In genomic region chr15:83463369-83464082, GRCm38 (mm10) we compare ENCODE assay signal across 8 mouse cellular contexts. TPM values are rescaled to one million over a fixed set of nuclear protein-coding genes. Genes with fewer than 3 reads are reported as not detected.
A peak's percentile ranks its signal among the peaks of the same experiment; 100 is the strongest.
DNase-seq lines count a peak whose midpoint lies in the region; ATAC-seq and TF ChIP-seq lines count a peak whose summit lies in the region.

No protein-coding gene starts in this region.

- H3K9ac ChIP-seq in heart, embryonic 12.5 days = peak overlapping the region; percentile 90
- peak overlapping the region; percentile 97 for H3K9ac ChIP-seq in MEL (ENCODE audit: control insufficient read depth, low read depth, low read length, poor library complexity, severe bottlenecking)
- H3K9ac ChIP-seq in neural tube, embryonic 14.5 days (replicated peaks; ENCODE audit: low read depth, low read length) = peak overlapping the region; percentile 58

- TF ChIP-seq CTCF in MEL (IDR thresholded peaks at IDR 0.05 in 2 of 3, conservative IDR thresholded peaks at IDR 0.05 in 1 of 3; ENCODE audit: control insufficient read depth in 1 of 3, insufficient read depth in 1 of 3, low read depth in 2 of 3, low read length in 3 of 3, poor library complexity in 1 of 3, severe bottlenecking in 1 of 3) = no peak

- WGBS in heart, embryonic 12.5 days = 4% methylated on average over 17 of the region's 17 CpGs
- WGBS in neural tube, embryonic 14.5 days = 9% methylated on average over 17 of the region's 17 CpGs

- peaks cover 39% of the 10 kb centered on the region for H3K79me2 ChIP-seq in MEL (ENCODE audit: control insufficient read depth, insufficient read depth, low read length, poor library complexity)

- peak overlapping the region; percentile 78 for H3K4me3 ChIP-seq in heart, embryonic 12.5 days
- peak overlapping the region; percentile 83 to 98 for H3K4me3 ChIP-seq in MEL (ENCODE audit: control insufficient read depth in 1 of 2, insufficient read depth in 1 of 2, low read depth in 2 of 2, low read length in 2 of 2)
- peak overlapping the region; percentile 59 for H3K4me3 ChIP-seq in neural tube, embryonic 14.5 days (ENCODE audit: low read depth, low read length)

- no peak for TF ChIP-seq POLR2A in MEL (IDR thresholded peaks at IDR 0.05; ENCODE audit: control insufficient read depth in 1 of 2, insufficient read depth in 1 of 2, low read depth in 1 of 2, low read length in 2 of 2, poor library complexity in 1 of 2)

- peaks cover 19% of the 10 kb centered on the region for H3K4me1 ChIP-seq in heart, embryonic 12.5 days (replicated peaks)
- peaks cover 5 to 30% of the 10 kb centered on the region in 2 experiments for H3K4me1 ChIP-seq in MEL (ENCODE audit: control insufficient read depth in 1 of 2, insufficient read depth in 2 of 2, low read length in 2 of 2)
- H3K4me1 ChIP-seq in neural tube, embryonic 14.5 days (ENCODE audit: control insufficient read depth, insufficient read depth, low read length) = peaks cover 4% of the 10 kb centered on the region; the same call in 1 of the 2 replicates

- no peak for TF ChIP-seq RAD21 in MEL (IDR thresholded peaks at IDR 0.05; ENCODE audit: low read depth, low read length)

- no peaks in the 10 kb centered on the region for H3K9me3 ChIP-seq in heart, embryonic 12.5 days (replicated peaks)
- H3K9me3 ChIP-seq in MEL (replicated peaks; ENCODE audit: insufficient read depth, low read length) = no peaks in the 10 kb centered on the region
- no peaks in the 10 kb centered on the region for H3K9me3 ChIP-seq in neural tube, embryonic 14.5 days (ENCODE audit: control insufficient read depth, low read length)

- no peak for ATAC-seq in heart, embryonic 12.5 days (ENCODE audit: insufficient number of reproducible peaks, low FRiP score)
- peak; percentile 41 for ATAC-seq in erythroid progenitor cell, adult 5-6 weeks (replicated peaks; ENCODE audit: low FRiP score, poor library complexity, severe bottlenecking)
- ATAC-seq in neural tube, embryonic 14.5 days (ENCODE audit: low read depth) = no peak

- DNase-seq in heart, adult 8-10 months (ENCODE audit: low spot score) = no peak
- DNase-seq in MEL (ENCODE audit: low read depth, low spot score) = peak; percentile 70
- peak; percentile 33 for DNase-seq in kidney, postnatal 10 days
- no peak for DNase-seq in right cerebral cortex, postnatal 4 days
- no peak for DNase-seq in layer of hippocampus, postnatal 36 days

- no peaks in the 10 kb centered on the region for H3K27me3 ChIP-seq in heart, embryonic 12.5 days (replicated peaks)
- no peaks in the 10 kb centered on the region for H3K27me3 ChIP-seq in MEL (ENCODE audit: control insufficient read depth in 1 of 2, insufficient read depth in 2 of 2, low read length in 2 of 2)
- no peaks in the 10 kb centered on the region for H3K27me3 ChIP-seq in neural tube, embryonic 14.5 days (ENCODE audit: control insufficient read depth, insufficient read depth, low read length)

- H3K4me2 ChIP-seq in heart, embryonic 12.5 days = peak overlapping the region; percentile 94
- peak overlapping the region; percentile 83 for H3K4me2 ChIP-seq in neural tube, embryonic 14.5 days (ENCODE audit: low read depth, low read length)

- TF ChIP-seq EP300 in MEL (IDR thresholded peaks at IDR 0.05; ENCODE audit: low read depth in 1 of 2, low read length in 2 of 2) = no peak

- H3K36me3 ChIP-seq in heart, embryonic 12.5 days = no peaks in the 10 kb centered on the region
- peaks cover 0 to 27% of the 10 kb centered on the region in 2 experiments; a peak in 2 of 4 replicates for H3K36me3 ChIP-seq in MEL (ENCODE audit: control insufficient read depth in 1 of 2, insufficient read depth in 2 of 2, low read length in 2 of 2)
- H3K36me3 ChIP-seq in neural tube, embryonic 14.5 days (ENCODE audit: control insufficient read depth, insufficient read depth, low read length) = no peaks in the 10 kb centered on the region

- H3K27ac ChIP-seq in heart, embryonic 12.5 days (ENCODE audit: poor library complexity, severe bottlenecking) = peak overlapping the region; percentile 71
- peak overlapping the region; percentile 64 for H3K27ac ChIP-seq in MEL (ENCODE audit: control insufficient read depth, low read depth, low read length)
- no peak overlapping the region for H3K27ac ChIP-seq in neural tube, embryonic 14.5 days (ENCODE audit: low read depth, low read length)

TF ChIP-seq in MEL, 35 proteins besides CTCF, POLR2A, EP300 and RAD21:
- no peak for TF ChIP-seq USF1 (IDR thresholded peaks at IDR 0.05; ENCODE audit: low read depth, low read length)
- TF ChIP-seq TAL1 (IDR thresholded peaks at IDR 0.05; ENCODE audit: low read length) = no peak
- no peak; the same call in 1 of the 2 replicates for TF ChIP-seq SIN3A (IDR thresholded peaks at IDR 0.05; ENCODE audit: low read length)
- no peak for TF ChIP-seq CHD2 (IDR thresholded peaks at IDR 0.05; ENCODE audit: low read length)
- TF ChIP-seq UBTF (IDR thresholded peaks at IDR 0.05; ENCODE audit: borderline replicate concordance, insufficient read depth, low read depth, low read length) = no peak
- TF ChIP-seq SMC3 (IDR thresholded peaks at IDR 0.05; ENCODE audit: low read depth, low read length) = no peak
- no peak for TF ChIP-seq POLR2AphosphoS5 (IDR thresholded peaks at IDR 0.05; ENCODE audit: borderline replicate concordance, low read depth, low read length)
- TF ChIP-seq CHD1 (IDR thresholded peaks at IDR 0.05; ENCODE audit: low read depth, low read length) = no peak
- no peak for TF ChIP-seq JUND (IDR thresholded peaks at IDR 0.05; ENCODE audit: low read depth, low read length)
- TF ChIP-seq NELFE (IDR thresholded peaks at IDR 0.05; ENCODE audit: low read depth, low read length) = no peak
- no peak for TF ChIP-seq ZMIZ1 (IDR thresholded peaks at IDR 0.05; ENCODE audit: low read depth, low read length)
- TF ChIP-seq ETS1 (IDR thresholded peaks at IDR 0.05; ENCODE audit: low read depth, low read length) = no peak
- no peak for TF ChIP-seq MAX (IDR thresholded peaks at IDR 0.05; ENCODE audit: low read length)
- TF ChIP-seq GABPA (IDR thresholded peaks at IDR 0.05; ENCODE audit: low read depth, low read length) = no peak
- no peak for TF ChIP-seq ELF1 (IDR thresholded peaks at IDR 0.05; ENCODE audit: low read depth, low read length)

RNA-seq across cellular contexts. Expression of gene Pacsin2, which starts 0.9 kb away (rescaled TPM):
- 70.8 and 72.0 TPM in 2 replicates for polyA plus RNA-seq in heart, embryonic 12.5 days (2016; fragmentation: Nextera tagmentation; extraction: Ambion mirVana)
- 100 to 1,000 TPM; 209 to 267 (median 247) TPM for total RNA-seq in heart, adult 8-10 months (2022)
- total RNA-seq in MEL (2012; rRNA removed) = 58.7 and 64.7 TPM in 2 replicates
- polyA plus RNA-seq in MEL (2012; ENCODE audit: insufficient read depth in 1 of 2, insufficient read length in 2 of 2, low read depth in 1 of 2, low replicate concordance in 2 of 2, missing spikeins in 1 of 2) = 100 to 1,000 TPM; 103 to 425 TPM
- 80.0 and 81.7 TPM in 2 replicates for total RNA-seq in erythroid progenitor cell, adult 5-6 weeks (2015; ENCODE audit: low replicate concordance)
- total RNA-seq in erythroid progenitor cell, adult 5-6 weeks (2017; ENCODE audit: low replicate concordance) = 145 and 184 TPM in 2 replicates
- polyA plus RNA-seq in neural tube, embryonic 14.5 days (2014; fragmentation: Nextera tagmentation; extraction: Ambion mirVana) = 17.4 and 20.7 TPM in 2 replicates
- total RNA-seq in layer of hippocampus, postnatal 36 days (2021) = 100 to 1,000 TPM in 1 of 2 experiments, 10 to 100 TPM in 1; 82.0 to 102 TPM

RNA-seq across cellular contexts. Expression of gene Ttll1, which starts 47.2 kb away (rescaled TPM):
- polyA plus RNA-seq in heart, embryonic 12.5 days (2016; fragmentation: Nextera tagmentation; extraction: Ambion mirVana) = 24.5 and 25.4 TPM in 2 replicates
- 10 to 100 TPM; 51.7 to 73.3 (median 59.8) TPM for total RNA-seq in heart, adult 8-10 months (2022)
- 3.4 and 4.4 TPM in 2 replicates for total RNA-seq in MEL (2012; rRNA removed)
- 10 to 100 TPM in 1 of 2 experiments, not detected in 1; 14.1 TPM for polyA plus RNA-seq in MEL (2012; ENCODE audit: insufficient read depth in 1 of 2, insufficient read length in 2 of 2, low read depth in 1 of 2, low replicate concordance in 2 of 2, missing spikeins in 1 of 2)
- total RNA-seq in erythroid progenitor cell, adult 5-6 weeks (2015; ENCODE audit: low replicate concordance) = 4.3 and 7.1 TPM in 2 replicates
- 0.45 and 2.8 TPM in 2 replicates for total RNA-seq in erythroid progenitor cell, adult 5-6 weeks (2017; ENCODE audit: low replicate concordance)
- 90.0 and 90.4 TPM in 2 replicates for polyA plus RNA-seq in neural tube, embryonic 14.5 days (2014; fragmentation: Nextera tagmentation; extraction: Ambion mirVana)
- 10 to 100 TPM; 33.8 to 38.1 TPM for total RNA-seq in layer of hippocampus, postnatal 36 days (2021)

Comparison
In these comparisons a context has a peak if more than half of its experiments do, and no peak if none do; other contexts are left out.
1. DNase-seq: peak in MEL (single experiment) and kidney, postnatal 10 days (single experiment); none in heart, adult 8-10 months (single experiment), right cerebral cortex, postnatal 4 days (single experiment) and layer of hippocampus, postnatal 36 days (0 of 2).
2. Peak in every context shown above with its lines, with median percentiles within 50 percentile points of each other: H3K4me3 ChIP-seq and H3K9ac ChIP-seq.